Mouse (Mus musculus) liver, adult 2 months (tissue): Measurements from ENCODE around the gene Sox15. TPM values are rescaled to one million over a fixed set of nuclear protein-coding genes. Genes with fewer than 3 reads are reported as not detected.

ENCODE experiments used
- DNase-seq: peaks from one replicate; pipeline ENCODE4 v3.0.0-alpha.2; 2011; ENCODE audit warnings: low read depth, low spot score; ENCODE audit errors: extremely low read depth
- H3K27ac ChIP-seq: fragments of 200-500 bp; replicated peaks from 2 replicates; pipeline ENCODE4 v1.5.1; 2012; ENCODE audit warnings: low read depth, mild to moderate bottlenecking, control low read depth, inconsistent platforms, low read length; ENCODE audit not compliant: insufficient read depth
- H3K27me3 ChIP-seq: fragments of 200-500 bp; 2 replicates; pipeline ENCODE4 v1.6.1; 2012; ENCODE audit warnings: mild to moderate bottlenecking, moderate library complexity, low read length, inconsistent platforms; ENCODE audit not compliant: control insufficient read depth, insufficient read depth
- H3K36me3 ChIP-seq: fragments of 200-500 bp; 2 replicates; pipeline ENCODE4 v1.6.1; 2012; ENCODE audit warnings: low read length, inconsistent platforms; ENCODE audit not compliant: control insufficient read depth, insufficient read depth
- H3K4me1 ChIP-seq: fragments of 200-500 bp; 2 replicates; pipeline ENCODE4 v1.6.1; 2011; ENCODE audit warnings: low read length; ENCODE audit not compliant: control insufficient read depth, insufficient read depth
- H3K4me3 ChIP-seq: fragments of 200-500 bp; 2 replicates; pipeline ENCODE4 v1.5.1; 2011; ENCODE audit warnings: low read depth, mild to moderate bottlenecking, control low read depth, low read length, moderate library complexity; ENCODE audit not compliant: insufficient read depth
- H3K79me2 ChIP-seq: fragments of 200-500 bp; 2 replicates; pipeline ENCODE4 v1.6.1; 2012; ENCODE audit warnings: inconsistent platforms, mild to moderate bottlenecking, low read length, moderate library complexity; ENCODE audit not compliant: control insufficient read depth, insufficient read depth
- H3K9ac ChIP-seq: fragments of 200-500 bp; 2 replicates; pipeline ENCODE4 v1.6.1; 2012; ENCODE audit warnings: low read depth, mild to moderate bottlenecking, control low read depth, inconsistent platforms, low read length
- CTCF ChIP-seq: fragments of 200-500 bp; IDR thresholded peaks from 2 replicates; pipeline ENCODE4 v1.5.1; 2011; ENCODE audit warnings: low read depth, low read length, control low read depth
- POLR2A ChIP-seq: fragments of 200-500 bp; IDR thresholded peaks from 2 replicates; pipeline ENCODE4 v1.6.1; 2011; ENCODE audit warnings: low read length, control low read depth; ENCODE audit not compliant: insufficient read depth; ENCODE audit errors: extremely low read depth
- WGBS: fragments of 180-500 bp; shearing (Covaris S2); methylation state at CpG from one replicate; pipeline ENCODE4 v1.1.7; 2018; 5-methylcytosine and 5-hydroxymethylcytosine counted together
- polyA plus RNA-seq: library from polyadenylated mRNA; depleted of rRNA; stranded (reverse); fragments of >200 nt; gene quantifications from 2 replicates; pipeline ENCODE4 v1.2.3, GENCODE M21; 2012
- total RNA-seq: library from RNA; depleted of rRNA; stranded (reverse); fragments of >200 nt; gene quantifications from 2 replicates; pipeline ENCODE4 v1.2.3, GENCODE M21; 2014

Sox15 gene
- total and polyA plus RNA-seq, 2 experiments = 0.21 TPM; not detected in 1

GRCm38 (mm10) chr11:69687061-69687460, 31.9 kb downstream of the Sox15 start:
- WGBS = 72% methylated on average over 5 of the region's 5 CpGs
- Histone ChIP-seq H3K36me3 (no peaks in the 10 kb centered on the region), H3K4me3 (no peak overlapping the region), H3K9ac (no peak overlapping the region), H3K4me1 (peaks cover 9% of the 10 kb centered on the region), H3K27ac (no peak overlapping the region), H3K79me2 (no peaks in the 10 kb centered on the region), H3K27me3 (no peaks in the 10 kb centered on the region)
- no peak for DNase-seq
- TF ChIP-seq POLR2A = no peak
- TF ChIP-seq CTCF = no peak

GRCm38 (mm10) chr11:69689891-69690290, 34.8 kb downstream of the Sox15 start:
- Histone ChIP-seq H3K9ac (no peak overlapping the region), H3K36me3 (no peaks in the 10 kb centered on the region), H3K27me3 (no peaks in the 10 kb centered on the region), H3K4me1 (peaks cover 16% of the 10 kb centered on the region), H3K27ac (no peak overlapping the region), H3K4me3 (no peak overlapping the region), H3K79me2 (no peaks in the 10 kb centered on the region)
- DNase-seq = no peak
- WGBS = 93% methylated on average over 1 of the region's 1 CpGs
- TF ChIP-seq CTCF (no peak), POLR2A (no peak)

GRCm38 (mm10) chr11:69692196-69692811, 37.2 kb downstream of the Sox15 start:
- Histone ChIP-seq H3K27me3 (no peaks in the 10 kb centered on the region), H3K79me2 (no peaks in the 10 kb centered on the region), H3K36me3 (no peaks in the 10 kb centered on the region), H3K27ac (peak overlapping the region; percentile 27; the same call in 1 of the 2 replicates), H3K4me1 (peaks cover 7% of the 10 kb centered on the region; the same call in 1 of the 2 replicates), H3K9ac (no peak overlapping the region), H3K4me3 (no peak overlapping the region)
- WGBS = 66% methylated on average over 9 of the region's 9 CpGs
- TF ChIP-seq CTCF = no peak
- TF ChIP-seq POLR2A = no peak
- DNase-seq = no peak

GRCm38 (mm10) chr11:69692863-69693262, 37.7 kb downstream of the Sox15 start:
- 31% methylated on average over 6 of the region's 6 CpGs for WGBS
- TF ChIP-seq POLR2A (no peak), CTCF (no peak)
- no peaks in the 10 kb centered on the region for H3K79me2 ChIP-seq
- no peaks in the 10 kb centered on the region for H3K36me3 ChIP-seq
- H3K9ac ChIP-seq = no peak overlapping the region
- no peaks in the 10 kb centered on the region for H3K27me3 ChIP-seq
- peak; percentile 84 for DNase-seq
- H3K4me1 ChIP-seq = peaks cover 7% of the 10 kb centered on the region; the same call in 1 of the 2 replicates
- H3K27ac ChIP-seq = peak overlapping the region; percentile 27; the same call in 1 of the 2 replicates
- no peak overlapping the region for H3K4me3 ChIP-seq

- DNase-seq = no peak
- H3K79me2 ChIP-seq = no peaks in the 10 kb centered on the region
- peaks cover 7% of the 10 kb centered on the region; the same call in 1 of the 2 replicates for H3K4me1 ChIP-seq
- peak overlapping the region; percentile 49; the same call in 1 of the 2 replicates for H3K27ac ChIP-seq
- H3K36me3 ChIP-seq = no peaks in the 10 kb centered on the region
- TF ChIP-seq CTCF (no peak), POLR2A (no peak)
- no peak overlapping the region for H3K4me3 ChIP-seq
- no peaks in the 10 kb centered on the region for H3K27me3 ChIP-seq
- no peak overlapping the region for H3K9ac ChIP-seq
- 71% methylated on average over 11 of the region's 11 CpGs for WGBS
Observed at GRCm38 (mm10) chr11:69693421-69693965, 38.4 kb downstream of the Sox15 start.

- H3K27ac ChIP-seq = peak overlapping the region; percentile 26; the same call in 1 of the 2 replicates
- TF ChIP-seq CTCF (no peak), POLR2A (no peak)
- peak overlapping the region; percentile 66 for H3K4me3 ChIP-seq
- no peaks in the 10 kb centered on the region for H3K27me3 ChIP-seq
- no peak for DNase-seq
- no peaks in the 10 kb centered on the region for H3K79me2 ChIP-seq
- WGBS = 25% methylated on average over 6 of the region's 6 CpGs
- H3K9ac ChIP-seq = peak overlapping the region; percentile 85
- no peaks in the 10 kb centered on the region for H3K36me3 ChIP-seq
- H3K4me1 ChIP-seq = peaks cover 7% of the 10 kb centered on the region; the same call in 1 of the 2 replicates
Observed at GRCm38 (mm10) chr11:69695046-69695360, 39.9 kb downstream of the Sox15 start.
